Mouse (Mus musculus): ENCODE data around the gene Gm11237.
A peak's percentile ranks its signal among the peaks of the same experiment; 100 is the strongest.
"Not testable (repeated sequence)": the region's sequence is repeated elsewhere in the genome, so short reads cannot be mapped to it uniquely, and the experiment has no call there.

Gm11237 gene

DNA sequence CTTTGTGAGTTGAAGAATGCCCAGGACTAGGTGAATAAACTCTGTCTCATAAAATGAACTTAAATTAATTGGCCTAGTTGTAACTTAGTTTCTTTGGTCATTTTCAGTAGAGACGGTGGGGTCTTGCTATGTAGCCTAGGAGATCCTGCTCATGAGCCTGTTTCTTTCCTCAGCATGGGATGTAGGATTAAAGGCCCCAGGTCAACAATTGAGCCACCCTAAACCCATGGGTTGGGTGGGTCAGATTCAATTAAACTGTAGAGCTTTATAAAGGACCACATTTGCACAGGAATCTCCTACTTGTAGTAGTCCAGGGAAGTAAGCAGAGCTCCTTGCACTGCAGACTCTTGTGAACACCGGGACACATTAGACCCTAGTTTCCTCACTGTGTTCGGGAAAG lies at the start of gene Gm11237:
Gene Gm11237, plus strand, starts transcription at position 301 of the 400 bp plus-strand sequence.
- DNase-seq, result not testable (repeated sequence)

DNA sequence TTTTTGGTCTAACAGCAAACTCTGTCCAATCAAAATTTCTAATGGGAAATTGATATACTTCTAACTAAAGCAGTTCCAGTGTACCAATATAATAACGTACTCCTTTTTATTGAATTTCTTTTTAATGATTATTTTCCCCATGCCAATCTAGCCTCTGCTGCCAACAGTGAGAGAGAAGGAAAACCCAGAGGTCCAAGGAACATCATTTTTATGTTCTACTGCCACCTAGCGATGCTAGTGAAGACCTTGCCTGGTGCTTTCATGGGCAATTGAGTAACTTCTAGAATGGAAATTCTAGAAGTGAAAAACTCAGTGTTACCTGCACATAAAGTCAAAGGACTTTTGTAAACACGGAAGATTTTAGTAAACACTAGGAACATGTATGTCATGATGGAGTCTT lies 23.5 kb upstream of the Gm11237 start:
- DNase-seq, result no peak

DNA sequence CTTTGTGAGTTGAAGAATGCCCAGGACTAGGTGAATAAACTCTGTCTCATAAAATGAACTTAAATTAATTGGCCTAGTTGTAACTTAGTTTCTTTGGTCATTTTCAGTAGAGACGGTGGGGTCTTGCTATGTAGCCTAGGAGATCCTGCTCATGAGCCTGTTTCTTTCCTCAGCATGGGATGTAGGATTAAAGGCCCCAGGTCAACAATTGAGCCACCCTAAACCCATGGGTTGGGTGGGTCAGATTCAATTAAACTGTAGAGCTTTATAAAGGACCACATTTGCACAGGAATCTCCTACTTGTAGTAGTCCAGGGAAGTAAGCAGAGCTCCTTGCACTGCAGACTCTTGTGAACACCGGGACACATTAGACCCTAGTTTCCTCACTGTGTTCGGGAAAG lies 15.2 kb upstream of the Gm11237 start, which contains the start of gene Gm11238:
Gene Gm11238, plus strand, starts transcription at position 301 of the 400 bp plus-strand sequence.
- DNase-seq, result not testable (repeated sequence)

DNA sequence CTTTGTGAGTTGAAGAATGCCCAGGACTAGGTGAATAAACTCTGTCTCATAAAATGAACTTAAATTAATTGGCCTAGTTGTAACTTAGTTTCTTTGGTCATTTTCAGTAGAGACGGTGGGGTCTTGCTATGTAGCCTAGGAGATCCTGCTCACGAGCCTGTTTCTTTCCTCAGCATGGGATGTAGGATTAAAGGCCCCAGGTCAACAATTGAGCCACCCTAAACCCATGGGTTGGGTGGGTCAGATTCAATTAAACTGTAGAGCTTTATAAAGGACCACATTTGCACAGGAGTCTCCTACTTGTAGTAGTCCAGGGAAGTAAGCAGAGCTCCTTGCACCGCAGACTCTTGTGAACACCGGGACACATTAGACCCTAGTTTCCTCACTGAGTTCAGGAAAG lies 15.0 kb downstream of the Gm11237 start, which contains the start of gene Gm11236:
Gene Gm11236, plus strand, starts transcription at position 301 of the 400 bp plus-strand sequence.
- DNase-seq, result not testable (repeated sequence)

DNA sequence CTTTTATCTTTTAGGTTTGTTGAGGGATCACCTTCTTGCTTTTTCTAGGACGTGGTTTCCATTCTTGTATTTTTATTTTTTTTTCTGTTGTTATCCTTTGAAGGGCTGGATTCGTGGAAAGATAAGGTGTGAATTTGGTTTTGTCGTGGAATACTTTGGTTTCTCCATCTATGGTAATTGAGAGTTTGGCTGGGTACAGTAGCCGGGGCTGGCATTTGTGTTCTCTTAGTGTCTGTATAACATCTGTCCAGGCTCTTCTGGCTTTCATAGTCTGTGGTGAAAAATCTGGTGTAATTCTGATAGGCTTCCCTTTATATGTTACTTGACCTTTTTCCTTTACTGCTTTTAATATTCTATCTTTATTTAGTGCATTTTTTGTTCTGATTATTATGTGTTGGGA lies 39.1 kb downstream of the Gm11237 start:
- DNase-seq, result peak; percentile 74

DNA sequence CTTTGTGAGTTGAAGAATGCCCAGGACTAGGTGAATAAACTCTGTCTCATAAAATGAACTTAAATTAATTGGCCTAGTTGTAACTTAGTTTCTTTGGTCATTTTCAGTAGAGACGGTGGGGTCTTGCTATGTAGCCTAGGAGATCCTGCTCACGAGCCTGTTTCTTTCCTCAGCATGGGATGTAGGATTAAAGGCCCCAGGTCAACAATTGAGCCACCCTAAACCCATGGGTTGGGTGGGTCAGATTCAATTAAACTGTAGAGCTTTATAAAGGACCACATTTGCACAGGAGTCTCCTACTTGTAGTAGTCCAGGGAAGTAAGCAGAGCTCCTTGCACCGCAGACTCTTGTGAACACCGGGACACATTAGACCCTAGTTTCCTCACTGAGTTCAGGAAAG lies 45.3 kb downstream of the Gm11237 start, which contains the start of gene Gm11239:
Gene Gm11239, plus strand, starts transcription at position 301 of the 400 bp plus-strand sequence.
- DNase-seq, result not testable (repeated sequence)
